Mouse (Mus musculus) ES-E14 (cell line): Measurements from ENCODE around the gene Unc13b. TPM values are rescaled to one million over a fixed set of nuclear protein-coding genes. Genes with fewer than 3 reads are reported as not detected.

Experiments
- DNase-seq: peaks from one replicate; pipeline ENCODE4 v3.0.0-alpha.2; 2013; ENCODE audit warnings: low read depth, low spot score
- H3K27ac ChIP-seq: 2 replicates; pipeline ENCODE4 v1.5.1; 2012; ENCODE audit warnings: low read depth, mild to moderate bottlenecking, low read length, moderate library complexity, mixed read lengths; ENCODE audit not compliant: poor library complexity, insufficient read depth, severe bottlenecking
- H3K36me3 ChIP-seq: 2 replicates; pipeline ENCODE4 v1.6.1; 2012; ENCODE audit warnings: mild to moderate bottlenecking, low read length, moderate library complexity, mixed read lengths; ENCODE audit not compliant: control insufficient read depth, poor library complexity, insufficient read depth, severe bottlenecking
- H3K4me1 ChIP-seq, 2 experiments: fragments of 150-350 bp in 1 of 2; sonication (generic) in 1 of 2; 2 replicates each; pipeline ENCODE4 v1.6.1; 2012; ENCODE audit warnings: low read length in 2 of 2, mild to moderate bottlenecking in 1 of 2, mixed read lengths in 1 of 2; ENCODE audit not compliant: control insufficient read depth in 2 of 2, insufficient read depth in 2 of 2, poor library complexity in 1 of 2
- H3K4me3 ChIP-seq, 2 experiments: fragments of 150-350 bp in 1 of 2; sonication (generic) in 1 of 2; 2 replicates each; pipeline ENCODE4 v1.5.1; 2012; ENCODE audit warnings: low read length in 2 of 2, low read depth in 1 of 2, mild to moderate bottlenecking in 1 of 2, mixed read lengths in 1 of 2; ENCODE audit not compliant: insufficient read depth in 1 of 2, poor library complexity in 1 of 2, severe bottlenecking in 1 of 2
- H3K9ac ChIP-seq: 2 replicates; pipeline ENCODE4 v1.6.1; 2012; ENCODE audit warnings: low read depth, mild to moderate bottlenecking, low read length, mixed read lengths; ENCODE audit not compliant: poor library complexity, insufficient read depth, severe bottlenecking
- H3K9me3 ChIP-seq: fragments of 150-350 bp; sonication (generic); 2 replicates; pipeline ENCODE4 v1.6.1; 2012; ENCODE audit warnings: low read depth, mild to moderate bottlenecking, low read length; ENCODE audit not compliant: control insufficient read depth, insufficient read depth
- CHD2 ChIP-seq: IDR thresholded peaks from 2 replicates; pipeline ENCODE4 v1.6.1; 2014; ENCODE audit warnings: mild to moderate bottlenecking, low read depth, low read length, inconsistent platforms
- HCFC1 ChIP-seq: IDR thresholded peaks from 2 replicates; pipeline ENCODE4 v1.6.1; 2012; ENCODE audit warnings: low read length, inconsistent platforms, borderline replicate concordance; ENCODE audit not compliant: insufficient read depth
- MAFK ChIP-seq: IDR thresholded peaks from 2 replicates; pipeline ENCODE4 v1.6.1; 2014; ENCODE audit warnings: mild to moderate bottlenecking, low read depth, low read length, inconsistent platforms; ENCODE audit not compliant: insufficient read depth
- ZC3H11A ChIP-seq: IDR thresholded peaks from 2 replicates; pipeline ENCODE4 v1.6.1; 2012; ENCODE audit warnings: low read depth, mild to moderate bottlenecking, inconsistent platforms, low read length, borderline replicate concordance
- ZNF384 ChIP-seq: IDR thresholded peaks from 2 replicates; pipeline ENCODE4 v1.6.1; 2012; ENCODE audit warnings: low read depth, low read length, inconsistent platforms
- in situ Hi-C, 2 experiments: fragments of 600-800 bp; cut with MboI; formaldehyde crosslinking; loops; one replicate each; pipeline ENCODE4 v1.15.1; 2025; ENCODE audit warnings: low sequenced_read_pairs in 2 of 2, inconsistent platforms in 1 of 2; ENCODE audit not compliant: unreplicated experiment in 2 of 2
- total RNA-seq: library from RNA; depleted of rRNA; stranded (reverse); fragments of 300-350 nt; gene quantifications from 2 replicates; pipeline ENCODE4 v1.2.3, GENCODE M21; 2012

The Unc13b gene
- total RNA-seq, 1 experiment = 13.3 TPM

DNA sequence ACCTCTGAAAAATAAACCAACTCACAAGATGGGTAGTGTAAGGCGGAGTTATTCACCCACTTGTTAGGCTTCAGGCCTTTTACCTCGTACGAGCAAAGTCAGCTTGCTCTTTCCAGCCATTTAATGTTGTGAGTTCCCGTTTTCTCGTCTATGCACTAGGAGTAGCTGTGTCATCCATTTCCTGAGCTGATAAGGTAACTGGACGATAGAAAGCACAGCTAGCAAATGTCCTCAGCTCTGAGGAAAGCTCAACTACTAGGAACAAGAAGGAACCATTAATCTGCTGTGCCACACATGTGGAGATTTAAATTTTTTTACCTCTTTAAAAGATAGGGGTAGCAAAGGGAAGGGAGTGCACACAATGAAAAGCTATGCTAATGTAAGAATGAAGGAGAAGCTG is 192.5 kb downstream of the Unc13b start:
- TF ChIP-seq ZC3H11A (no peak), CHD2 (no peak), ZNF384 (no peak), MAFK (no peak), HCFC1 (no peak)
- no peaks in the 10 kb centered on the region for H3K9me3 ChIP-seq
- H3K9ac ChIP-seq = no peak overlapping the region
- H3K36me3 ChIP-seq = no peaks in the 10 kb centered on the region
- H3K4me1 ChIP-seq = no peaks in the 10 kb centered on the region
- no peak overlapping the region for H3K27ac ChIP-seq
- no peak overlapping the region for H3K4me3 ChIP-seq
- in situ Hi-C loops = no loop called here
- DNase-seq = no peak

GRCm38 (mm10) chr4:43257040-43257439 is 198.3 kb downstream of the Unc13b start:
- TF ChIP-seq HCFC1 (no peak), ZC3H11A (no peak), MAFK (no peak), CHD2 (no peak), ZNF384 (no peak)
- Histone ChIP-seq H3K4me3 (no peak overlapping the region), H3K9ac (no peak overlapping the region), H3K4me1 (peaks cover 0 to 4% of the 10 kb centered on the region in 2 experiments; a peak in 1 of 4 replicates), H3K27ac (no peak overlapping the region), H3K9me3 (no peaks in the 10 kb centered on the region), H3K36me3 (peaks cover 2% of the 10 kb centered on the region; the same call in 1 of the 2 replicates)
- no peak for DNase-seq
- in situ Hi-C loops = no loop called here

DNA sequence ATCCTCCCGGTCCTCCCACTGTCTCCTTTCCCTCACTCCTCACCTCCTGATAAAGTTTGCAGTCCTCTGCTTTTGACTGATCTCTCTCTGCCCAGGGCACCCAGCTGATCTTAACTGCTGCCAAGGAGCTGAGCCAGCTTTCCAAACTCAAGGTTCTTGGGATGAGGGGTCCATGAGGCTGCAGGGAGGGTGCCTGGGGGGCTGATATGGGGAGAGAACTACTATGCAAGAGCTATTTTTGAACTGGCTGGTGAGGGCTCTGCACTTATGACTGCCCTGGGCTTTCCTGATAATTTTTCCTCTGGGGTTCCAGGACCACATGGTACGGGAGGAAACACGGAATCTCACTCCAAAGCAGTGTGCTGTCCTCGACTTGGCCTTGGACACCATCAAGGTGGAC is 199.8 kb downstream of the Unc13b start:
- DNase-seq = no peak
- no peak overlapping the region for H3K4me3 ChIP-seq
- H3K27ac ChIP-seq = no peak overlapping the region
- H3K36me3 ChIP-seq = peaks cover 2% of the 10 kb centered on the region; the same call in 1 of the 2 replicates
- in situ Hi-C loops = no loop called here
- no peaks in the 10 kb centered on the region for H3K9me3 ChIP-seq
- TF ChIP-seq HCFC1 = no peak
- TF ChIP-seq CHD2 = no peak
- no peak for TF ChIP-seq ZNF384
- no peak for TF ChIP-seq MAFK
- TF ChIP-seq ZC3H11A = no peak
- H3K9ac ChIP-seq = no peak overlapping the region
- peaks cover 0 to 4% of the 10 kb centered on the region in 2 experiments; a peak in 1 of 4 replicates for H3K4me1 ChIP-seq

DNA sequence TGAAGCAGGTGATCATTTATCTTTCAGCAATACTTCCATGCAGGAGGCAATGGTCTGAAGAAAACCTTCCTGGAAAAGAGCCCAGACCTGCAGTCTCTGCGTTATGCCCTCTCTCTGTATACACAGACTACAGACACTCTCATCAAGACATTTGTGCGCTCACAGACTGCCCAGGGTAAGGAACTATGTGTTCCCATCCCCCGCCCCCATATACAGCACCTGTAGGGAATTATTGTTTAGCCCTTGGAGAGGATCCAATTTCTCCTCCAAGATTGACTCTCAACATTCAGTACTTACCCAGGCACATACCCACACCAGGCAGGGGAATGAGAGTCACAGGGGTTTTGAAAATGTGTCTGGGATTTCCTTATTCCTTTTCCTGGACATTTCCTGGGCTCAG is 200.7 kb downstream of the Unc13b start:
- H3K36me3 ChIP-seq = peaks cover 2% of the 10 kb centered on the region; the same call in 1 of the 2 replicates
- in situ Hi-C loops = no loop called here
- H3K27ac ChIP-seq = no peak overlapping the region
- no peak overlapping the region for H3K4me3 ChIP-seq
- H3K4me1 ChIP-seq = peaks cover 0 to 4% of the 10 kb centered on the region in 2 experiments; a peak in 1 of 4 replicates
- no peak overlapping the region for H3K9ac ChIP-seq
- TF ChIP-seq ZNF384 = no peak
- TF ChIP-seq ZC3H11A = no peak
- no peak for TF ChIP-seq HCFC1
- TF ChIP-seq CHD2 = no peak
- TF ChIP-seq MAFK = no peak
- no peaks in the 10 kb centered on the region for H3K9me3 ChIP-seq
- no peak for DNase-seq

DNA sequence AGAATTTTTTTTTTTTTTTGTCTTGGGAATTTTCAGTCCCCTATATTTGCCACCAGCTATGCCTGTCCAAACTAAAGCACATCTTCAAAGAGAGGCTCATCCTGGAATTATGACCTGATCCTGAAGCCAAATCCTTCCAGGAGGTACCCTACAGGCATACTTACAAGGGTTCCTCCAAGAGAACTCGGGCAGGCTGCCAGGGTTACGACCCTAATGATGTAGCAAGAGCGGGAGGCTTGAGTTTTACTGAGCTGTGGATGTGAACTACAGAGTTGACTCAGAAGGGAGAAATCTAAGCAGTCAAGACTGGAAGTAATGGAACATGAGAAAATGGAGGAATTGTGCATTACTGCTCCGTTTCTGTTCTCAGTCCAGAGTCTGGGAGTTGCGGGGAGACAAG is 201.3 kb downstream of the Unc13b start:
- Histone ChIP-seq H3K4me1 (peaks cover 0 to 4% of the 10 kb centered on the region in 2 experiments; a peak in 1 of 4 replicates), H3K36me3 (peaks cover 2% of the 10 kb centered on the region; the same call in 1 of the 2 replicates), H3K4me3 (no peak overlapping the region), H3K27ac (no peak overlapping the region), H3K9me3 (no peaks in the 10 kb centered on the region), H3K9ac (no peak overlapping the region)
- TF ChIP-seq MAFK (no peak), ZNF384 (no peak), ZC3H11A (no peak), CHD2 (no peak), HCFC1 (no peak)
- no peak for DNase-seq
- in situ Hi-C loops = no loop called here
